Mouse (Mus musculus) testis, adult 2 months (tissue): ENCODE results near the gene Hoxa3.

ENCODE experiments used
- CTCF ChIP-seq: fragments of 200-500 bp; IDR thresholded peaks from 2 replicates; pipeline ENCODE4 v1.5.1; 2012; ENCODE audit warnings: low read depth, mild to moderate bottlenecking, inconsistent platforms, low read length, moderate library complexity; ENCODE audit not compliant: control insufficient read depth, insufficient read depth, insufficient replicate concordance
- POLR2A ChIP-seq: fragments of 200-500 bp; IDR thresholded peaks from 2 replicates; pipeline ENCODE4 v1.6.1; 2012; ENCODE audit warnings: low read depth, mild to moderate bottlenecking, inconsistent platforms, low read length, moderate library complexity; ENCODE audit not compliant: control insufficient read depth

DNA sequence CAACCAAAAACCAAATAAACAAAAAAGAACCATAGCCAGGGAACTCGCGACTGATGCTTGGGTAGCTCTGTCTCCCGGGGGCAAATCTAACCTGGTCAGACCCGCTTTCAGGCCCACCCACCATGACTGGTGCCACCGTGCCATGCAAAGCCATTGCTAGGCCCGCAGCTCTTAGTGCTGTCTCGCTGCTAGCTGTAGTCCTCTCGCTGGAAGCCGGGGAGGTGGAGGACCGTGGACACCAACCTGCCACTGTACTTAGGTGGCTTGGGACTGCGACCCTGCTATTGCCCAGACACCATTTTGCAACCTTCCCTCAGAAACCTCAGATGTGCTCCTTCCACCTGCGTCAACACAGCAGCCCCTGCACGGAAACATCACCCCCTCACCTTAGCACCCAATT is 1.2 kb downstream of the Hoxa3 start:
- TF ChIP-seq POLR2A (no peak), CTCF (no peak)
